Mouse (Mus musculus) ES-Bruce4 (cell line): ENCODE measurements around the gene Tmem210.

ENCODE experiments used
- CTCF ChIP-seq: IDR thresholded peaks from one replicate; pipeline ENCODE4 v1.8.1; 2011; ENCODE audit warnings: low read depth, low read length
- EP300 ChIP-seq: IDR thresholded peaks from 2 replicates; pipeline ENCODE4 v1.6.1; 2011; ENCODE audit warnings: low read depth, low read length; ENCODE audit not compliant: insufficient read depth
- POLR2A ChIP-seq: IDR thresholded peaks from one replicate; pipeline ENCODE4 v1.8.1; 2011; ENCODE audit warnings: low read length; ENCODE audit not compliant: insufficient read depth

- TF ChIP-seq CTCF (no peak), POLR2A (no peak), EP300 (no peak)
These were observed 44.6 kb upstream of the Tmem210 start for GRCm38 (mm10) chr2:25243342-25243741.
